Mouse (Mus musculus) 3T3-L1 (cell line): ENCODE measurements around the gene Zmym1.
"Not testable (repeated sequence)": the region's sequence is repeated elsewhere in the genome, so short reads cannot be mapped to it uniquely, and the experiment has no call there.

ENCODE experiments used
- DNase-seq: peaks from one replicate; pipeline ENCODE4 v3.0.0-alpha.2; 2015; ENCODE audit warnings: low read depth, low spot score

Gene Zmym1

GRCm38 (mm10) chr4:127060585-127061290, at the start of gene Zmym1:
TSS of gene Zmym1 (minus strand) at chr4:127061152.
- DNase-seq: peak; percentile 82

DNA sequence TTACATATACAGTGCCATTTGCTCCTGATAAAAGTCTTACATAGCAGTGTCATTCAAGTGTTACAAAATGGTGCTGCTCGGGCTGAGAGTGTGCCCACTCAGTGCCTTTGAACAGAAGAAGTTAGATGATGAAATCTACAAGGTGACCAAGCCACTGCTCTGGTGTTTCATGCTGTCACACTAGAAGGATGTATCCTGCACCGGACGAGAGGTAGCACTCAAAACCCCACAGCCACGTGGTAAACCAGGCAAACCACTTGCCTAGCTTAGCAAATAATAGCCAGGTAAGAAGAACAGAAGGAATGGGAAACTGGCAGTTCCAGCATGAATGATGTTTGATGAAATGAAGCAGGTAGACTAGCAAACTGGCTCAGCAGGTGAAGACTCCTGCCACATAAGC, 49.6 kb upstream of the Zmym1 start:
- DNase-seq: no peak

DNA sequence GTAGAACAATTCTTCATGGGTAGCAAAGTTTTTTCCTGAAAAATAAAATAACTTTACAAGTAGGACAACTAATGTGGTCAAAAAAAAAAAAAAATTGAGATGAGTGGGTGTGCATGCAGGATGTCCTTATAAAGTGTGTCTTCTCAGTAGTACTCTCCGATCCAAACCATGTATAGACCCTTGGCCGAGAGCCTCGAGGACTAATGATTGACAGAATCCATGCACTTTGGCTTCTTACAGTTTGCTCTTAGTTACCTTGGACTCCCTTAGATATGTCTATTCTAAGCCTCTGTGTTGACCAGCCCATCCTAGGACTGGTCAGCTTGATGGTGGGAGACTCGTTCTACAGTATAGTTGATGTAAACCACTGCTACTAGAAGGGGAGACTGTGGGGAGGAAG, 46.6 kb upstream of the Zmym1 start:
- no peak for DNase-seq

DNA sequence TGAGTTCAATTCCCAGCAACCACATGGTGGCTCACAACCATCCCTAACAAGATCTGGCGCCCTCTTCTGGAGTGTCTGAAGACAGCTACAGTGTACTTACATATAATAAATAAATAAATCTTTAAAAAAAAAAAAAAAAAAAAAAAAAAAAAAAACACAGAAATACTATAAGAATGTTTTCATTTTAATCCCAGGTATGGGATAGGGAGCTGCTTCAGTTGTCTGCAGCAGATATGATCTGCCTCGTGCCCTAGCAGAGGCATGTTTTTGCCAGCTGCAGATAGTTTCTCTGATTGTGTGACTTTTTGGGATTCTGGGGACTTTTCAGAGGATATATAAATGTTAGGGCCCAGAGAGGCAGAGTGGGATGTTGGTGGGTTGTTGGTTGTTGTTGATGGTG, 38.6 kb upstream of the Zmym1 start:
- not testable (repeated sequence) for DNase-seq

DNA sequence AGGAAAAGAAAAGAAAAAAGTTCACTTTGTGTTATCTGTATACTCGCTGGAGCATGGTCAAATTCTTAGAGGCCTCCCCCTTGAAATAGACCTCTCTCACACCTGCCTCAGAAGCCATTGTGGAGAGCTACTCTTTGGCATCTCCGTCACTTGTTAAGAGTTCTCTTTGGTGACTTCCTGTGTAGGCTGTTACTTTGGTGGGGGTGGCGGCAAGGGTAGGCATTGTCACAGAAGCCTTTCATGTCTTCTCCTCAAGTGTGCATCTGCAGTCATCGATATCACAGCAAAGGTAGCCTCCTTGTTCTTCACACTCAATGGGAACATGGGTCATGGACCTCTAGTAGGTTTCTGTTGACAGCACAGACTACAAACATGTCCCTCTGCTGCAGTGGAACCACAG, 34.1 kb upstream of the Zmym1 start:
- DNase-seq: no peak

- DNase-seq: no peak
Observed at GRCm38 (mm10) chr4:127091188-127091587, 30.2 kb upstream of the Zmym1 start.

DNA sequence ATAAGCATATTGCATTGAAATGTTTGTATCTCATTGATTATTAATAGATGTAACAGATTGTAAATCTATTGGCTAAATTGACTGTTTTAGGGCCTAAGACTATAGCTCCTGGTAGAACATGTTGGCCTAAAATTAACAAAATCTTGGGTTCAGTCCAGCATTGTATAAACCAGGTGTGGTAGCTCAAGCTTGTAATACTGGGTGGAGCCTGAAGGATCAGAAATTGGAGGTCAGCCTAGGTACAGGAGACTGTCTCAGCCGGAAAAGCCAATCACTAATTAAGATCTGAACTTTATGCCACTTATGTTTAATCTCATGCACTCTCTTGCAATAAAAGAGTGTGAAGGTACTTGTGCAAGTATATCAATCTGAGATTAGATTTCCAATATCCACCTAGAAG, 24.8 kb upstream of the Zmym1 start:
- DNase-seq: no peak

GRCm38 (mm10) chr4:127083131-127083530, 22.2 kb upstream of the Zmym1 start:
- DNase-seq: no peak

DNA sequence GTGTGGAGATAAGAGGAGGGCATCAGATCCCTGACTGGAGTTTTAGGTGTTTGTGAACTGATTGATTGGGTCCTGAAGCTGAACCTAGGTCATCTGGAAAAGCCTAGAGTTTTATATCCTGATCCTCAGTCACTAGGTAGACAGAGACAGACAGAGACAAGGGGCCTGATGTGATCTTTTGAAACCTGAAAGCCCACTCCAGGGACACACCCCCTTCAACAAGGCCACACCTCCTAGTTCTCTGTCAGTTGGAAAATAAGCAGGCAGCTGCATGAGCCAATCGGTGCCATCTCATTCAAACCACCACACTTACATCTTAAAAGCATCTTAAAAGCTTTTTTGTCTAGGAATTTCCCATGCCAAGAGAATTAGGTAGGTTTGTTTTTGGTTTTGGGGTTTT, 19.9 kb upstream of the Zmym1 start:
- DNase-seq: no peak

DNA sequence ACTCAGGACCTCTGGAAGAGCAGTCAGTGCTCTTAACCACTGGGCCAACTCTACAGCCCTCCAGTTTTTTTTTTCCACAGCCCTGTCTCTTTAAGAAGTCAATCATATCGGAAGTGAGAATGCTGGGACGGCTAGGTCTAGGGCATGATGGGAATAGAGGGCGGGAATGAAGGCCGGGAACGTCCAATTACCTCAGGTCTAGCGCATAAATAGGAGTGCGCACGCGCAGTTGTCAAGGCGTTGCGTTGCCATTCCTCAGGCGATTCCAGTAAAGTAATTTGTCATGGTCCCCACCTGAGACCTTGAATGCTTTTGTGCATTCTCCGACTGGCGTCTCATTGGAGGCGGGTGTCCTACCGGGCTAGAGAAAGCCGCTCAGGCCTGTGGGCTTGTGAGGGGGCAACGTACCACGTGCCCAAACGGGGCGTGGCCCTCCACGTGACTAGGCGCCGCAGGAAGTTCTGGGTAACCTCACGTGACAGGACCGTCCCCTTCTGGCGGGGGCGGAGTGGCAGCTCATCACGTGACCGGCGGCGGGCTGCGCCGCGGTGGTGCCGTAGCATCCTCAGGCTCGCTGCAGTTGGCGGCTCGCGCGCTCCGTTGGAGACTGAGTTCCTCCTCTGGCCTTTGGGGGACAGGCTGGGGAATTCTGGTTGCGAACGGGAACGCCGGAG, 16.1 kb upstream of the Zmym1 start, which contains the start of gene Zmym6:
Zmym6 (plus strand) TSS at position 509 of the 674 bp plus-strand sequence.
- DNase-seq: peak; percentile 84

DNA sequence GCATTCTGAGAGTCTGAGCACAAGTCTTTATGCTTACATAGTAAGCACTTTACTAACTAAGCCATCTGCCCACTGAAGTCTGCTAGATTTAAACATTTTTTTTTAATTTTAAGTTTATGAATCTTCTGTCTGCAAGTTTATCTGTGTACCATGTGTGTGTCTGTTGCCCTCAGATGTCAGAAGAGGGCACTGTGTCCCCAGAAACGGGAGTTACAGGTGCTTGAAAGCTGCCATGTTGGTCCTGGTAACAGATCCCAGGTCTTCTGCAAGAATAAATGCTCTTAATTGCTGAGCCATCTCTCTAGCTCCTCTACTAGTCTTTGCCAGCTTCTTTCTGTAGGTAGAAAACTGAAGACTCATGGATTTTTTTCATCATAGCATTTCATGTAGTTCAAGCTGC, 14.0 kb upstream of the Zmym1 start:
- no peak for DNase-seq

GRCm38 (mm10) chr4:127064051-127064450, 3.1 kb upstream of the Zmym1 start:
- no peak for DNase-seq

- DNase-seq: no peak
Observed at GRCm38 (mm10) chr4:127054522-127055198, 6.3 kb downstream of the Zmym1 start.

DNA sequence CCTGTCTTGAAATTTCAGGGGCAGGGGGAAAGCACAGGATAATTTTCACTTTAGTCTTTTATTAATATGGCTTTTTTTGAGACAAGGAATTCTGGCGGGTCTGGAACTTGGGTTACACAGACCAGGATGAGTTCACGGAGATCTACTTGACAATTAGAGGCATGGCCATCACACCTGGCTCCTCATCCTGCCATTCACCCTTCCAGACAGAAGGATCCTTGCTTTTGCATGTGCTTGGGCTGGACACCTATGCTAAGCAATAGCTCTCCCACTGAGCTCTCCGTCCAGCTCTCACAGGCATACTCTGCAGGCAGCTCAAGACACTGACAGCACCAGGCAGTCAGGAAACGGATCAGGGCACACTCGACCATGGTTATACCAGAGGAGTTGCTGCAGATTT, 7.9 kb downstream of the Zmym1 start:
- no peak for DNase-seq

- DNase-seq: no peak
Observed at GRCm38 (mm10) chr4:127051121-127051520, 9.8 kb downstream of the Zmym1 start.

GRCm38 (mm10) chr4:127043540-127043939, 17.4 kb downstream of the Zmym1 start:
- DNase-seq: no peak

DNA sequence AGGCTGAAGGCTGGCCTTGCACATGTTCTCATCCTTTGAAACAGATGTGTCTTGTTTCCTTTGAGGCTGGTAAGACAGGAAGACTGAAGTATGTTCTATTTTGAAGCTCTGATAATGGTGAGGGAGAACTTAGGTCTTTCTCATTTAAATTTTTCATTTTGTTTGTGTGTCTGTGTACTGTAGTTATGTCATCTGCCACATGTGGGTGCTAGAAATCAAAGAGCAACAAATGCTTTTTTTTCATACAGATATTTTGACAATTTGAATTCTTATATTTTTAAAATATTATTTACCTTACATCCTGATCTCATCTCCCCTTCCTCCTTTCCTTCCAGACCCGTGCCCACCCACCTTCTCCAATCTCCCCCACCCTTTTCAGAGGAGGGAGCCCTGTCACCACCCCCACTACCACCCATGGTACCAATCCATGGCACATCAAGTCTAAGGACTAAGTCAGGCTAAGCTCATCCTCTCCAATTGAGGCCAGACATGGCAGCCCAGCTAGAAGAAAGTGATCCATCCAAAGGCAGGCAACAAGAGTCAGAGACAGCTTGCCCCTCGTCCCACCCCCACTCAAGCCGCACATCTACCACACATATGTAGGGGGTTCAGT, 21.0 kb downstream of the Zmym1 start:
- no peak for DNase-seq

- DNase-seq: no peak
Observed at GRCm38 (mm10) chr4:127038828-127039349, 22.1 kb downstream of the Zmym1 start.

GRCm38 (mm10) chr4:127037908-127038827, 22.8 kb downstream of the Zmym1 start:
- DNase-seq: no peak

DNA sequence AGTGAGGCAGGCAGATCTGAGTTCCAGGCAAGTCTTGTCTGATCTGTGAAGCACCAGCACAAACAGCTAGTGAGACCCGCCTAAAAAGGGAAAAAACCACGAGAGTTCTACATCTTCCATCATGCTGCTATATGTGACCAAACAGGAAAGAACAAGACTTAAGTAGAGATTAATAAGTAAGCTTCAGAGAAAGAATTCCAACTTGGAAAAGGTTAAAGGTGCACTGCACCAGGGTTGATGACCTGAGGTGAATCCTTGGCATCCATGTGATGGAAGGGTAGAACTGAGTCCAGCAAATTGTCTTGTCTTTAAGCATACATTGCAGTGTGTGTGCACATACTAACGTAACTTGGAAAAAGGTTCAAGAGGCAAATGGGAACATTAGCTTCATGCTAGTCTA, 23.8 kb downstream of the Zmym1 start:
- no peak for DNase-seq
